Mouse (Mus musculus): Measurements from ENCODE around the gene Togaram2.
"Not testable (repeated sequence)": the region's sequence is repeated elsewhere in the genome, so short reads cannot be mapped to it uniquely, and the experiment has no call there.

DNA sequence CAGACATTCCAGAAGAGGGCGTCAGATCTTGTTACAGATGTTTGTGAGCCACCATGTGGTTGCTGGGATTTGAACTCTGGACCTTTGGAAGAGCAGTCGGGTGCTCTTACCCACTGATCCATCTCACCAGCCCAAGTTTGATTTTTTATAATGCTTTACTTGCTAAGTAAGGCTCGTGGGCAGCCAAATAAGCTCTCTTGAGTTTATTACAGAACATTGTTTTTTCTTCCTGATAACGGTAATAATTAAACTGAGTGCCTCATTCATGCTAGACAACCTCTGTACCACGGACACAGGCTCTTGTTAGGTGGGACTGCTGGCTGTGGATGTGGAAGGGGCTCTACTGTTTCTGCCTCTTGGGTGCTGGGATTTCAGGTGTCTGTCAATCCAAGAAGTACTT, 34.0 kb upstream of the Togaram2 start:
- TF ChIP-seq FLI1 (IDR thresholded peaks at IDR 0.05; ENCODE audit: low read length); GATA1 (IDR thresholded peaks at IDR 0.05; ENCODE audit: borderline replicate concordance, low read length): not testable (repeated sequence)

All from megakaryocyte, embryonic 14.5 days (primary cell).